Mouse (Mus musculus): Measurements from ENCODE around the gene Nubp1.

DNA sequence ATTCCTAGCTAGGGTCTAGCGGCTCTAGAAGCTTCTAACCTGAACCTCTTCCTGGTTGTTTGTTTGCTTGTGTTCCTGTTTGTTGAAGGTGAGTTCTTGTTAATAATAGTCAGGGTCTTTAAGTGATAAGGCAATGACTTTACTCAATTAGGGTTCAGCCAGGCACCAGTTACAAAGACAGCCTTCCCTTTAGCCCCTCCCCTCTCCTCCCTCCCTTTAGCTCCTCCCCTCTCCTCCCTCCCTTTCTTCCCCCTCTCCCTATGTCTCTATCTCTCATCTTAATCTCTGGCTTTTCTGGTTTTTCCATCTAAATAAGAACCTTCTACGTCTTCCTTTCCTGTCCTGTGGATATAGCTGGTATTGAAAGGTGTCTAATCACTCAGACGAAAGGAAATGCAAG, 27.2 kb upstream of the Nubp1 start:
- no peak for TF ChIP-seq POLR2A (IDR thresholded peaks at IDR 0.05; ENCODE audit: extremely low read depth, insufficient read depth, low read length)
- no peak for TF ChIP-seq CTCF (IDR thresholded peaks at IDR 0.05; ENCODE audit: low read depth, low read length)

All from liver, adult 2 months (tissue).